8 mouse cellular contexts compared by ENCODE assay signal in genomic region chr11:23007481-23008180, GRCm38 (mm10). TPM values are rescaled to one million over a fixed set of nuclear protein-coding genes. Genes with fewer than 3 reads are reported as not detected.
DNase-seq lines count a peak whose midpoint lies in the region; ATAC-seq and TF ChIP-seq lines count a peak whose summit lies in the region.

Gene Fam161a (plus strand): TSS chr11:23007531.

- peaks cover 11% of the 10 kb centered on the region for H3K4me1 ChIP-seq in hindbrain, embryonic 10.5 days (replicated peaks)
- no peaks in the 10 kb centered on the region for H3K4me1 ChIP-seq in lung, embryonic 15.5 days
- peaks cover 4% of the 10 kb centered on the region; the same call in 1 of the 2 replicates for H3K4me1 ChIP-seq in olfactory bulb, adult 2 months (ENCODE audit: control insufficient read depth, insufficient read depth, low read length)
- H3K4me1 ChIP-seq in thymus, adult 2 months (replicated peaks; ENCODE audit: control insufficient read depth, insufficient read depth, low read length) = peaks cover 7% of the 10 kb centered on the region

- H3K4me3 ChIP-seq in hindbrain, embryonic 10.5 days = peak within 1 kb of the TSS; percentile 72
- H3K4me3 ChIP-seq in lung, embryonic 15.5 days = peak within 1 kb of the TSS; percentile 64
- H3K4me3 ChIP-seq in olfactory bulb, adult 2 months (ENCODE audit: insufficient read depth, low read depth, low read length) = peak within 1 kb of the TSS; percentile 65
- H3K4me3 ChIP-seq in thymus, adult 2 months (ENCODE audit: control insufficient read depth, insufficient read depth, low read length) = peak within 1 kb of the TSS; percentile 68

- peak within 1 kb of the TSS; percentile 71 for H3K9ac ChIP-seq in lung, embryonic 15.5 days

- in situ Hi-C loops in Patski (cut with MboI; ENCODE audit: low pct_unique_long_range_greater_than_20kb) = loop anchor here (5.0 kb wide), 1 partner anchor 60 kb away; no protein-coding TSS in a partner anchor

- TF ChIP-seq POLR2A in olfactory bulb, adult 2 months (IDR thresholded peaks at IDR 0.05; ENCODE audit: insufficient read depth, low read depth, low read length) = no peak
- TF ChIP-seq POLR2A in thymus, adult 2 months (IDR thresholded peaks at IDR 0.05; ENCODE audit: control insufficient read depth, extremely low read depth, insufficient read depth, low read length, poor library complexity) = no peak

- no peaks in the 10 kb centered on the region for H3K27me3 ChIP-seq in Patski
- H3K27me3 ChIP-seq in hindbrain, embryonic 10.5 days (ENCODE audit: insufficient read depth, poor library complexity, severe bottlenecking) = 0 out of 2 replicates have a peak, but pooled peaks cover 3% of the 10 kb centered on the region
- no peaks in the 10 kb centered on the region for H3K27me3 ChIP-seq in lung, embryonic 15.5 days
- no peaks in the 10 kb centered on the region for H3K27me3 ChIP-seq in thymus, adult 2 months (ENCODE audit: control insufficient read depth, insufficient read depth, low read length)

- CTCF ChIA-PET in Patski (lab: Charles Lee) = interaction anchor here (0.7 to 2.1 kb wide), 7 partner anchors 11 to 263 kb away, joined by 3 to 6 read pairs (median 4); no protein-coding TSS in a partner anchor

- POLR2A ChIA-PET in Patski (lab: Charles Lee) = interaction anchor here (0.9 to 1.7 kb wide), 3 partner anchors 16 to 248 kb away, joined by 3 to 5 read pairs (median 3); partner anchors contain the start of gene Xpo1

- peak; percentile 92 for ATAC-seq in Patski
- ATAC-seq in frontal cortex, adult (ENCODE audit: low TSS enrichment) = peak; percentile 96
- ATAC-seq in lung, embryonic 15.5 days (ENCODE audit: borderline replicate concordance, extremely low read depth, low FRiP score, low TSS enrichment) = peak; percentile 94

- WGBS in hindbrain, embryonic 10.5 days = under 1% methylated on average over 22 of the region's 22 CpGs
- under 1% methylated on average over 22 of the region's 22 CpGs for WGBS in lung, embryonic 15.5 days
- WGBS in olfactory bulb, adult 2 months = 3% methylated on average over 22 of the region's 22 CpGs
- 2% methylated on average over 22 of the region's 22 CpGs for WGBS in thymus, adult 2 months

- H3K36me3 ChIP-seq in hindbrain, embryonic 10.5 days = peaks cover 29% of the 10 kb centered on the region
- peaks cover 24% of the 10 kb centered on the region for H3K36me3 ChIP-seq in lung, embryonic 15.5 days
- H3K36me3 ChIP-seq in thymus, adult 2 months (ENCODE audit: control insufficient read depth, insufficient read depth, low read length) = peaks cover 19% of the 10 kb centered on the region

- H3K9me3 ChIP-seq in hindbrain, embryonic 10.5 days = no peaks in the 10 kb centered on the region
- no peaks in the 10 kb centered on the region for H3K9me3 ChIP-seq in lung, embryonic 15.5 days

- peak within 1 kb of the TSS; percentile 93 for H3K27ac ChIP-seq in hindbrain, embryonic 10.5 days
- peak within 1 kb of the TSS; percentile 89 for H3K27ac ChIP-seq in lung, embryonic 15.5 days
- H3K27ac ChIP-seq in olfactory bulb, adult 2 months (ENCODE audit: insufficient read depth, low read depth, low read length) = peak within 1 kb of the TSS; percentile 44
- H3K27ac ChIP-seq in thymus, adult 2 months (ENCODE audit: control insufficient read depth, insufficient read depth, low read length) = no peak within 1 kb of the TSS

- no peak for TF ChIP-seq CTCF in Patski (IDR thresholded peaks at IDR 0.05)
- no peak for TF ChIP-seq CTCF in olfactory bulb, adult 2 months (IDR thresholded peaks at IDR 0.05; ENCODE audit: insufficient read depth, low read depth, low read length)
- no peak for TF ChIP-seq CTCF in thymus, adult 2 months (IDR thresholded peaks at IDR 0.05; ENCODE audit: borderline replicate concordance, control insufficient read depth, extremely low read depth, insufficient read depth, low read length, poor library complexity)

- peak within 1 kb of the TSS; percentile 89 for H3K4me2 ChIP-seq in lung, embryonic 15.5 days

- peak; percentile 64 for DNase-seq in Patski (ENCODE audit: low read depth, low spot score)
- DNase-seq in cerebellum, adult 9-11 months = peak; percentile 92
- DNase-seq in hindbrain, embryonic 10.5 days (ENCODE audit: low spot score) = peak; percentile 75
- DNase-seq in layer of hippocampus, adult 9-10 months (ENCODE audit: low spot score) = peak; percentile 97
- DNase-seq in thymus, adult 2 months = peak; percentile 43

RNA-seq across cellular contexts. Expression of gene Fam161a, which starts in this region (rescaled TPM):
- polyA plus RNA-seq in Patski (2021) = 3.0 TPM
- 2.9 and 4.0 TPM in 2 replicates for polyA plus RNA-seq in hindbrain, embryonic 10.5 days (2016; fragmentation: Nextera tagmentation; extraction: Ambion mirVana)
- 5.5 and 5.8 TPM in 2 replicates for polyA plus RNA-seq in lung, embryonic 15.5 days (2015; fragmentation: Nextera tagmentation; extraction: Ambion mirVana)
- not detected in 2 replicates for polyA plus RNA-seq in olfactory bulb, adult 2 months (2012; ENCODE audit: insufficient read depth, insufficient read length, low replicate concordance, missing spikeins)
- polyA plus RNA-seq in thymus, adult 2 months (2012; rRNA removed) = 0.17 and 0.66 TPM in 2 replicates

Comparison
In these comparisons a context has a peak if more than half of its experiments do, and no peak if none do; other contexts are left out.
1. Peak in DNase-seq and H3K4me3 ChIP-seq in thymus, adult 2 months; RNA of the gene not detected or under 1 TPM.
2. DNase-seq: peak in every context shown above with its lines; median percentile 97 in layer of hippocampus, adult 9-10 months; 92 in cerebellum, adult 9-11 months; 75 in hindbrain, embryonic 10.5 days; 64 in Patski; 43 in thymus, adult 2 months.